Mouse (Mus musculus) B cell, adult 62 days (primary cell): ENCODE results near the gene Vmn1r107. TPM values are rescaled to one million over a fixed set of nuclear protein-coding genes. Genes with fewer than 3 reads are reported as not detected.

Experiments used
- total RNA-seq: library from RNA; stranded (reverse); gene quantifications from 4 replicates; pipeline ENCODE4 v1.2.4, GENCODE M21; 2023

The Vmn1r107 gene
- total RNA-seq = not detected in 4 replicates

GRCm38 (mm10) chr7:20668618-20669017, at the start of gene Vmn1r107:
TSS of gene Vmn1r107 (plus strand) at chr7:20668918.

GRCm38 (mm10) chr7:20703116-20703515, 34.4 kb downstream of the Vmn1r107 start, which contains the start of gene Vmn1r111:
TSS of gene Vmn1r111 (minus strand) at chr7:20703216.

Other genes with a start within 250 kb of the Vmn1r107 start
- not detected in 4 replicates for gene Vmn1r101, start 226.3 kb upstream of the Vmn1r107 start, total RNA-seq
- gene Gm10670, start 194.0 kb upstream of the Vmn1r107 start, total RNA-seq = not detected in 4 replicates
- not detected in 4 replicates for gene Vmn1r103, start 158.4 kb upstream of the Vmn1r107 start, total RNA-seq
- gene Vmn1r104, start 135.1 kb upstream of the Vmn1r107 start, total RNA-seq = not detected in 4 replicates
- not detected in 4 replicates for gene Gm5726, start 123.2 kb upstream of the Vmn1r107 start, total RNA-seq
- gene Gm4141, start 92.7 kb upstream of the Vmn1r107 start, total RNA-seq = not detected in 4 replicates
- gene Gm4513, start 69.9 kb upstream of the Vmn1r107 start, total RNA-seq = not detected in 4 replicates
- gene Vmn1r111, start 34.3 kb downstream of the Vmn1r107 start, total RNA-seq = not detected in 4 replicates
- not detected in 4 replicates for gene Gm10668, start 61.7 kb downstream of the Vmn1r107 start, total RNA-seq
- gene Vmn1r112, start 102.3 kb downstream of the Vmn1r107 start, total RNA-seq = not detected in 4 replicates
- gene Vmn1r113, start 118.4 kb downstream of the Vmn1r107 start, total RNA-seq = not detected in 4 replicates
- not detected in 4 replicates for gene Vmn1r114, start 143.3 kb downstream of the Vmn1r107 start, total RNA-seq
- gene Vmn1r115, start 176.1 kb downstream of the Vmn1r107 start, total RNA-seq = not detected in 4 replicates
- not detected in 4 replicates for gene Vmn1r116, start 203.3 kb downstream of the Vmn1r107 start, total RNA-seq
- not detected in 4 replicates for gene Vmn1r117, start 215.2 kb downstream of the Vmn1r107 start, total RNA-seq
- not detected in 4 replicates for gene Vmn1r118, start 243.4 kb downstream of the Vmn1r107 start, total RNA-seq